1 mouse cellular context compared by ENCODE assay signal in genomic region chr14:46785247-46785646, GRCm38 (mm10).
TF ChIP-seq lines count a peak whose summit lies in the region.

No protein-coding gene starts in this region.

TF ChIP-seq in CH12.LX, 34 proteins besides CTCF, POLR2A, EP300 and RAD21 (continued from another document):
- TF ChIP-seq ETS1 (conservative IDR thresholded peaks at IDR 0.05; ENCODE audit: low read depth, low read length) = peak; percentile 60
- TF ChIP-seq ELF1 (IDR thresholded peaks at IDR 0.05; ENCODE audit: low read depth, low read length) = no peak
